Mouse (Mus musculus): ENCODE results near the gene Dennd1a.

The Dennd1a gene

DNA sequence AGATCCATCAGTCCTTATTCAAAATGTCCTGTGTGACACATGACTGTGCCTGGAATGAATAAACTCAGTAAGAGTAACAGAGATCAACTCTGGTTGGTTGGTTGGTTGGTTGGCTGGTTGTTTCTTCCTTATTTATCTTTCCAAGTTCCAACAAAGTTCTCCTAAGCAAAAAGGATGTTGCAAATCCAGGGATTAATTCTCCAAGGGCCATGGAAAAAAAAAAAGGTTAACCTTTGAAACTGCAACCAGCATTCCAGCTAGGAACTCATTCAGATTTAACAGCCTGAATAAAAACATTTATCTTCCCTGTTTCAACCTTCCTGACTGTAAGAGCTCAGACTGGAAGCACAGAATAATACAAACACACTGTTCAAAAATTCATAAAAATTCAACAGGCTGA lies 6.8 kb downstream of the Dennd1a start:
- TF ChIP-seq CTCF (conservative IDR thresholded peaks at IDR 0.05; ENCODE audit: low read length) = no peak
- TF ChIP-seq POU5F1 (IDR thresholded peaks at IDR 0.05; ENCODE audit: borderline replicate concordance, low read length) = no peak
- no peak for TF ChIP-seq NANOG (IDR thresholded peaks at IDR 0.05; ENCODE audit: borderline replicate concordance, low read length)
- H3K4me3 ChIP-seq (replicated peaks; ENCODE audit: low read length) = no peak overlapping the region
- no peaks in the 10 kb centered on the region for H3K4me1 ChIP-seq (replicated peaks; ENCODE audit: low read depth, low read length)
- H3K9me3 ChIP-seq (ENCODE audit: low read length) = no peaks in the 10 kb centered on the region
- H3K27me3 ChIP-seq (ENCODE audit: insufficient read depth, low read length) = no peaks in the 10 kb centered on the region
- no peaks in the 10 kb centered on the region for H3K36me3 ChIP-seq (ENCODE audit: insufficient read depth, low read length)

DNA sequence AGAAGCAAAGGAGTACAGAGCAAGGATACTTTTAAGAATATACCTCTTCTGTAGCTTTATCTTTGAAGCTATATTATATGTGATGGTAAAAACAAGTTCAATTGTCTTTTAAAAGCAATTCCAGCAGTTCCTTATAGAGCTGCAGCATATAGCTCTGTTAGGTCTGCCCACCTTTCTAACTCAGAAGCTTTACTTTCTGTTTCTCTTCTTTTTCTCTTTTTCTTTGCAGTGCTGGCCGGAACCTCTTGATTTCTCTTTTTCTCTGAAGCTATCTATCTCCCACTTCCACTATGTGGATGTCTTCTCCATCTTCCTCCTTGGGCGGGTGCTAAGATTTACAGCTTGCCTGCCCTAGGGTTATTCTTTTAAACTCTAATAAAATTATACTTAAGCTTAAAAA lies 12.2 kb downstream of the Dennd1a start:
- TF ChIP-seq POU5F1 (IDR thresholded peaks at IDR 0.05; ENCODE audit: borderline replicate concordance, low read length) (no peak), CTCF (conservative IDR thresholded peaks at IDR 0.05; ENCODE audit: low read length) (no peak), NANOG (IDR thresholded peaks at IDR 0.05; ENCODE audit: borderline replicate concordance, low read length) (no peak)
- Histone ChIP-seq H3K4me3 (replicated peaks; ENCODE audit: low read length) (no peak overlapping the region), H3K9me3 (ENCODE audit: low read length) (no peaks in the 10 kb centered on the region)

DNA sequence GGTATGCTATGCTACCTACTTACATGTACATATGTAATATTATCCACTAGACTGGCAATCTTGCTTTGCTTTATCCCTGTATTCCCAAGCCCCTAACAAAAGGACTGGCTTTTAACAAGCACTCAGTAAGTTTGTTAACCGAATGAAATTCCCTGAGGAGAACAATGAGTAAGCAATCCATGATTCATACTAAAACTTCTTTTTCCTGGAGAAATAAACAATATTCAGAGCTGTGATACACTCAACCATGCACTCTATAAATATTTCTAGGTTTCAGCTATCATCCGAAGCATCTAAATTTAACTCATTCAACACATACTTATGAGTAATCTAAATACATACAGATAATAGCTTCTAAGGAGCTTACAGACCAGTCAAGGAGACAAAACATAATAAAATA lies 23.5 kb downstream of the Dennd1a start:
- no peaks in the 10 kb centered on the region for H3K27me3 ChIP-seq (ENCODE audit: insufficient read depth, low read length)
- no peaks in the 10 kb centered on the region for H3K36me3 ChIP-seq (ENCODE audit: insufficient read depth, low read length)
- no peaks in the 10 kb centered on the region for H3K9me3 ChIP-seq (ENCODE audit: low read length)
- no peaks in the 10 kb centered on the region for H3K4me1 ChIP-seq (replicated peaks; ENCODE audit: low read depth, low read length)
- no peak for TF ChIP-seq NANOG (IDR thresholded peaks at IDR 0.05; ENCODE audit: borderline replicate concordance, low read length)
- TF ChIP-seq POU5F1 (IDR thresholded peaks at IDR 0.05; ENCODE audit: borderline replicate concordance, low read length) = no peak
- no peak for TF ChIP-seq CTCF (conservative IDR thresholded peaks at IDR 0.05; ENCODE audit: low read length)
- H3K4me3 ChIP-seq (replicated peaks; ENCODE audit: low read length) = no peak overlapping the region

More for the DNA sequence above, 12.2 kb downstream of the Dennd1a start:
- Histone ChIP-seq H3K27me3 (ENCODE audit: insufficient read depth, low read length) (no peaks in the 10 kb centered on the region), H3K4me1 (replicated peaks; ENCODE audit: low read depth, low read length) (no peaks in the 10 kb centered on the region), H3K36me3 (ENCODE audit: insufficient read depth, low read length) (no peaks in the 10 kb centered on the region)

- no peaks in the 10 kb centered on the region for H3K36me3 ChIP-seq (ENCODE audit: insufficient read depth, low read length)
- no peak overlapping the region for H3K4me3 ChIP-seq (replicated peaks; ENCODE audit: low read length)
- TF ChIP-seq POU5F1 (IDR thresholded peaks at IDR 0.05; ENCODE audit: borderline replicate concordance, low read length) (no peak), NANOG (IDR thresholded peaks at IDR 0.05; ENCODE audit: borderline replicate concordance, low read length) (no peak), CTCF (conservative IDR thresholded peaks at IDR 0.05; ENCODE audit: low read length) (no peak)
- H3K27me3 ChIP-seq (ENCODE audit: insufficient read depth, low read length) = no peaks in the 10 kb centered on the region
- H3K9me3 ChIP-seq (ENCODE audit: low read length) = no peaks in the 10 kb centered on the region
- H3K4me1 ChIP-seq (replicated peaks; ENCODE audit: low read depth, low read length) = no peaks in the 10 kb centered on the region
These were observed 28.1 kb downstream of the Dennd1a start for GRCm38 (mm10) chr2:38259052-38259451.

- no peaks in the 10 kb centered on the region for H3K27me3 ChIP-seq (ENCODE audit: insufficient read depth, low read length)
- H3K36me3 ChIP-seq (ENCODE audit: insufficient read depth, low read length) = no peaks in the 10 kb centered on the region
- TF ChIP-seq POU5F1 (IDR thresholded peaks at IDR 0.05; ENCODE audit: borderline replicate concordance, low read length) (no peak), CTCF (conservative IDR thresholded peaks at IDR 0.05; ENCODE audit: low read length) (no peak), NANOG (IDR thresholded peaks at IDR 0.05; ENCODE audit: borderline replicate concordance, low read length) (no peak)
- no peak overlapping the region for H3K4me3 ChIP-seq (replicated peaks; ENCODE audit: low read length)
- no peaks in the 10 kb centered on the region for H3K9me3 ChIP-seq (ENCODE audit: low read length)
- no peaks in the 10 kb centered on the region for H3K4me1 ChIP-seq (replicated peaks; ENCODE audit: low read depth, low read length)
These were observed 49.6 kb downstream of the Dennd1a start for GRCm38 (mm10) chr2:38237616-38238015.

DNA sequence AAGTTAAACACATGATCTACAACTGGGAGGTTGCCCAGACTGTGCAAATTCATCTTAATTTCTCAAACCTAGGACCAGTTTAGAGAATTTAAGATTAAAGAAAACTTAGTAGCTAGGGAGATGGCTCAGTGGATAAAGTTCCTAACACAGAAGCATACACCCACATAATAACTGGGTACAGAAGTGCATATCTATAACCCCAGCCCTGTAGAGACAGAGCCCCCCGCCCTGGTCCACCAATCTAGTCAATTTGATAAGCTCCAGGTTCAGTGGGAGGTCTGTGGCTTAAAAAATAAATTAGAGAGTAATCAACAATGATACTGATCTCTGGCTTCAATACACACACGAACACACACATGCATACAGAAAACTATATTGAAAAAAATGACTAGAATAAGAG lies 51.6 kb downstream of the Dennd1a start:
- Histone ChIP-seq H3K4me1 (replicated peaks; ENCODE audit: low read depth, low read length) (no peaks in the 10 kb centered on the region), H3K4me3 (replicated peaks; ENCODE audit: low read length) (no peak overlapping the region), H3K27me3 (ENCODE audit: insufficient read depth, low read length) (no peaks in the 10 kb centered on the region), H3K9me3 (ENCODE audit: low read length) (no peaks in the 10 kb centered on the region), H3K36me3 (ENCODE audit: insufficient read depth, low read length) (no peaks in the 10 kb centered on the region)
- TF ChIP-seq CTCF (conservative IDR thresholded peaks at IDR 0.05; ENCODE audit: low read length) (no peak), POU5F1 (IDR thresholded peaks at IDR 0.05; ENCODE audit: borderline replicate concordance, low read length) (no peak), NANOG (IDR thresholded peaks at IDR 0.05; ENCODE audit: borderline replicate concordance, low read length) (no peak)

- Histone ChIP-seq H3K36me3 (ENCODE audit: insufficient read depth, low read length) (no peaks in the 10 kb centered on the region), H3K4me1 (replicated peaks; ENCODE audit: low read depth, low read length) (no peaks in the 10 kb centered on the region), H3K9me3 (ENCODE audit: low read length) (no peaks in the 10 kb centered on the region), H3K4me3 (replicated peaks; ENCODE audit: low read length) (no peak overlapping the region), H3K27me3 (ENCODE audit: insufficient read depth, low read length) (no peaks in the 10 kb centered on the region)
- TF ChIP-seq NANOG (IDR thresholded peaks at IDR 0.05; ENCODE audit: borderline replicate concordance, low read length) (no peak), CTCF (conservative IDR thresholded peaks at IDR 0.05; ENCODE audit: low read length) (no peak), POU5F1 (IDR thresholded peaks at IDR 0.05; ENCODE audit: borderline replicate concordance, low read length) (no peak)
These were observed 57.3 kb downstream of the Dennd1a start for GRCm38 (mm10) chr2:38229882-38230281.

DNA sequence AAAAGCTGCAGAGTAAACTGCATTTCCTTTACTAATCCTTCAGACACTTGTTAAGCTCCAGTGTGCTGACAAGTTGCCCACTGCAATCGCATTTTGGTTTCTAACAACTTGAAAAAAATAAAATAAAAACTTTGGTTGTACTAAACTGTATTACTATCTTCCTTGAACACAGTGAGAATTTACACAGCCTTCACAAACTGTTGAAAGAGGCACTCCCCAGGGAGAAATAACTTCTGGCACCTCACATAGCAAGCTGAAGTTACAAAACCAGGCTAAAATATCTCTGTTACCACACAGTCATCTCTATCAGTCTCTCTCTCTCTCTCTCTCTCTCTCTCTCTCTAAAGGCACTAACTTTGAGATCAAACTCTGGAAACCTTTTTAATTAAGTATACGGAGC lies 63.4 kb downstream of the Dennd1a start:
- Histone ChIP-seq H3K9me3 (ENCODE audit: low read length) (no peaks in the 10 kb centered on the region), H3K4me1 (replicated peaks; ENCODE audit: low read depth, low read length) (peaks cover 20% of the 10 kb centered on the region), H3K27me3 (ENCODE audit: insufficient read depth, low read length) (no peaks in the 10 kb centered on the region), H3K4me3 (replicated peaks; ENCODE audit: low read length) (no peak overlapping the region), H3K36me3 (ENCODE audit: insufficient read depth, low read length) (no peaks in the 10 kb centered on the region)
- no peak for TF ChIP-seq NANOG (IDR thresholded peaks at IDR 0.05; ENCODE audit: borderline replicate concordance, low read length)
- TF ChIP-seq POU5F1 (IDR thresholded peaks at IDR 0.05; ENCODE audit: borderline replicate concordance, low read length) = no peak
- no peak for TF ChIP-seq CTCF (conservative IDR thresholded peaks at IDR 0.05; ENCODE audit: low read length)

GRCm38 (mm10) chr2:38221461-38221860 lies 65.7 kb downstream of the Dennd1a start:
- Histone ChIP-seq H3K36me3 (ENCODE audit: insufficient read depth, low read length) (no peaks in the 10 kb centered on the region), H3K9me3 (ENCODE audit: low read length) (no peaks in the 10 kb centered on the region), H3K4me3 (replicated peaks; ENCODE audit: low read length) (no peak overlapping the region), H3K27me3 (ENCODE audit: insufficient read depth, low read length) (no peaks in the 10 kb centered on the region), H3K4me1 (replicated peaks; ENCODE audit: low read depth, low read length) (peaks cover 20% of the 10 kb centered on the region)
- TF ChIP-seq POU5F1 (IDR thresholded peaks at IDR 0.05; ENCODE audit: borderline replicate concordance, low read length) (no peak), NANOG (IDR thresholded peaks at IDR 0.05; ENCODE audit: borderline replicate concordance, low read length) (no peak), CTCF (conservative IDR thresholded peaks at IDR 0.05; ENCODE audit: low read length) (no peak)
